10 mouse cellular contexts compared by ENCODE assay signal in genomic region chr4:57886066-57886887, GRCm38 (mm10). TPM values are rescaled to one million over a fixed set of nuclear protein-coding genes. Genes with fewer than 3 reads are reported as not detected.
DNase-seq lines count a peak whose midpoint lies in the region; ATAC-seq lines count a peak whose summit lies in the region.
"Had no signal": no experiment of that assay in that cellular context is flagged by ENCODE, and none has a peak within 500 bp of the region (broad histone marks: within the 10 kb centered on the region; RNA-seq: fewer than 3 reads in every experiment).

No protein-coding gene starts in this region.

- H3K4me2 ChIP-seq in kidney, embryonic 14.5 days (replicated peaks; ENCODE audit: low read depth, low read length): no peak overlapping the region
- no peak overlapping the region for H3K4me2 ChIP-seq in heart, embryonic 14.5 days (ENCODE audit: low read length)
- H3K4me2 ChIP-seq: embryonic facial prominence, embryonic 15.5 days had no signal

- 68% methylated on average over 11 of the region's 11 CpGs for WGBS in kidney, embryonic 14.5 days
- WGBS in heart, embryonic 14.5 days: 52% methylated on average over 11 of the region's 11 CpGs

- no peaks in the 10 kb centered on the region for H3K9me3 ChIP-seq in kidney, embryonic 14.5 days (ENCODE audit: control insufficient read depth, low read length)
- no peaks in the 10 kb centered on the region for H3K9me3 ChIP-seq in heart, embryonic 14.5 days (ENCODE audit: control insufficient read depth, low read length)
- H3K9me3 ChIP-seq: embryonic facial prominence, embryonic 15.5 days had no signal

- ATAC-seq in kidney, embryonic 14.5 days (ENCODE audit: low FRiP score, low TSS enrichment): no peak
- ATAC-seq in heart, embryonic 14.5 days (ENCODE audit: insufficient number of reproducible peaks, insufficient read depth, low FRiP score, low read depth): 0 out of 2 replicates have a peak, but pooled peaks have one; percentile 42

- H3K4me1 ChIP-seq in kidney, embryonic 14.5 days (ENCODE audit: control insufficient read depth, insufficient read depth, low read length): peaks cover 5% of the 10 kb centered on the region; the same call in 1 of the 2 replicates
- H3K4me1 ChIP-seq in heart, embryonic 14.5 days (ENCODE audit: control insufficient read depth in 2 of 2, insufficient read depth in 2 of 2, low read length in 2 of 2): peaks cover 27 to 50% of the 10 kb centered on the region in 2 experiments

- H3K27me3 ChIP-seq in kidney, embryonic 14.5 days (ENCODE audit: control insufficient read depth, insufficient read depth, low read length): no peaks in the 10 kb centered on the region
- H3K27me3 ChIP-seq in heart, embryonic 14.5 days (ENCODE audit: control insufficient read depth, insufficient read depth, low read length): no peaks in the 10 kb centered on the region
- H3K27me3 ChIP-seq: embryonic facial prominence, embryonic 15.5 days had no signal

- H3K9ac ChIP-seq in kidney, embryonic 14.5 days (ENCODE audit: low read depth, low read length): no peak overlapping the region
- H3K9ac ChIP-seq in heart, embryonic 14.5 days (ENCODE audit: low read length): no peak overlapping the region
- H3K9ac ChIP-seq: embryonic facial prominence, embryonic 15.5 days had no signal

- no peak overlapping the region for H3K27ac ChIP-seq in kidney, embryonic 14.5 days (ENCODE audit: low read depth, low read length)
- peak overlapping the region in 1 of 2 experiments; percentile 29; a peak in 1 of 4 replicates for H3K27ac ChIP-seq in heart, embryonic 14.5 days (replicated peaks in 1 of 2; ENCODE audit: control insufficient read depth in 1 of 2, insufficient read depth in 1 of 2, low read depth in 2 of 2, low read length in 2 of 2)
- H3K27ac ChIP-seq: embryonic facial prominence, embryonic 15.5 days; macrophage had no signal

- peak; percentile 53 for DNase-seq in kidney, adult 18-20 months
- peak; percentile 82 to 92 for DNase-seq in adrenal gland, adult (ENCODE audit: inconsistent age in 2 of 2, low spot score in 1 of 2)
- DNase-seq in lung, postnatal 10 days: peak; percentile 68
- no peak for DNase-seq in adipocyte (ENCODE audit: low spot score)
- DNase-seq in layer of hippocampus, postnatal 14 days (ENCODE audit: low spot score in 2 of 2): no peak
- DNase-seq in cerebellum, adult 11-12 months: no peak

- no peak overlapping the region for H3K4me3 ChIP-seq in kidney, embryonic 14.5 days (ENCODE audit: low read length)
- no peak overlapping the region for H3K4me3 ChIP-seq in heart, embryonic 14.5 days (ENCODE audit: control insufficient read depth in 1 of 2, insufficient read depth in 1 of 2, low read depth in 1 of 2, low read length in 2 of 2)
- H3K4me3 ChIP-seq: embryonic facial prominence, embryonic 15.5 days had no signal

- no peaks in the 10 kb centered on the region for H3K36me3 ChIP-seq in kidney, embryonic 14.5 days (ENCODE audit: control insufficient read depth, insufficient read depth, low read length)
- H3K36me3 ChIP-seq in heart, embryonic 14.5 days (ENCODE audit: control insufficient read depth, insufficient read depth, low read length): peaks cover 9% of the 10 kb centered on the region
- H3K36me3 ChIP-seq: embryonic facial prominence, embryonic 15.5 days had no signal

RNA-seq across cellular contexts. Expression of gene D630039A03Rik, which starts 29.8 kb away (rescaled TPM):
- polyA plus RNA-seq in kidney, embryonic 14.5 days (2014; fragmentation: Nextera tagmentation; extraction: Ambion mirVana): 0.70 and 1.0 TPM in 2 replicates
- polyA plus RNA-seq in heart, embryonic 14.5 days (2014; fragmentation: Nextera tagmentation; extraction: Ambion mirVana): 0.07 and 0.20 TPM in 2 replicates
- total RNA-seq in layer of hippocampus, postnatal 14 days (2021): under 1 TPM; 0.26 to 0.48 TPM
- polyA plus RNA-seq: macrophage had no signal

Comparison
In these comparisons a context has a peak if more than half of its experiments do, and no peak if none do; other contexts are left out.
1. DNase-seq: peak in kidney, adult 18-20 months (single experiment), adrenal gland, adult (2 of 2) and lung, postnatal 10 days (single experiment); none in adipocyte (single experiment), layer of hippocampus, postnatal 14 days (0 of 2) and cerebellum, adult 11-12 months (single experiment).